Mouse (Mus musculus): Measurements from ENCODE around the gene Hip1r.
A peak's percentile ranks its signal among the peaks of the same experiment; 100 is the strongest.
"Not testable (repeated sequence)": the region's sequence is repeated elsewhere in the genome, so short reads cannot be mapped to it uniquely, and the experiment has no call there.

Gene Hip1r

DNA sequence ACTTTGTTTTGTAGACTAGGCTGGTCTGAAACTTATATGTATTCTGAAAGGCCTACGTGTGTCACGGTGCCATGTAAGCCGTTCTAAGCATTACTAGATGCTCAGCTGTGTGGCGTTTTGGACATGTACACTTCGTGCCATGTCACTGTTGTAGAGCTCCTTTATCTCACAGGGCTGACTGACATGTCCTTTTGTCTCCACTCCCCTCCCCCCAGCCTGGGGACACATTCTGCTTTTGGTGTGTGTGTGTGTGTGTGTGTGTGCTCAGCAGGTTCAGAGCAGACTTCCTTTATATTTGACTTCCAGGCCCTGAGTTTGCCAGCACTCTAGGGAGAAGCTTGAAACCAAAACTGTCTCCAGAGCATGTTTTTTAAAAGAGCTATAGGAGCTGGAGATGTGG lies 63.4 kb downstream of the Hip1r start:
- no peak for DNase-seq (ENCODE audit: low read depth)

DNA sequence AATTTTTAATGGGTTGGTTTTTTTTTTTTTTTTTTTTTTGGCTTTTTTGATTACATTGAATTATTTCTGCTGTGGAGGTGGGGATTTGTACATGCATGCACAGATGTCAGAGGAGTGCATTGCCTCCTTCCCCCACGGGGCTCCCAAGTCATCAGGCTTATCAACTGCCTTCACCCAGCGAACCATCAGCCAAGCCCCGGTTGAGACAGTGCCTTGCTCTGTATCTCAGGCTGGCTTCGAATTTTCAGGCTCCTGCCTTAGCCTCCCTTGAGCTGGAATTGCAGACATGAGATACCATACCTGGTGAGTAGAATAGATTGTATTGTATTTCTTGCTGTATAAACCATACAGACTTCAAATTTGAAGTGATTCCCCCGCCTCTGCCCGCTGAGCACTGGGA lies 66.2 kb downstream of the Hip1r start:
- DNase-seq (ENCODE audit: low read depth), result no peak

GRCm38 (mm10) chr5:124041097-124041496 lies 67.7 kb downstream of the Hip1r start:
- no peak for DNase-seq (ENCODE audit: low read depth)

DNA sequence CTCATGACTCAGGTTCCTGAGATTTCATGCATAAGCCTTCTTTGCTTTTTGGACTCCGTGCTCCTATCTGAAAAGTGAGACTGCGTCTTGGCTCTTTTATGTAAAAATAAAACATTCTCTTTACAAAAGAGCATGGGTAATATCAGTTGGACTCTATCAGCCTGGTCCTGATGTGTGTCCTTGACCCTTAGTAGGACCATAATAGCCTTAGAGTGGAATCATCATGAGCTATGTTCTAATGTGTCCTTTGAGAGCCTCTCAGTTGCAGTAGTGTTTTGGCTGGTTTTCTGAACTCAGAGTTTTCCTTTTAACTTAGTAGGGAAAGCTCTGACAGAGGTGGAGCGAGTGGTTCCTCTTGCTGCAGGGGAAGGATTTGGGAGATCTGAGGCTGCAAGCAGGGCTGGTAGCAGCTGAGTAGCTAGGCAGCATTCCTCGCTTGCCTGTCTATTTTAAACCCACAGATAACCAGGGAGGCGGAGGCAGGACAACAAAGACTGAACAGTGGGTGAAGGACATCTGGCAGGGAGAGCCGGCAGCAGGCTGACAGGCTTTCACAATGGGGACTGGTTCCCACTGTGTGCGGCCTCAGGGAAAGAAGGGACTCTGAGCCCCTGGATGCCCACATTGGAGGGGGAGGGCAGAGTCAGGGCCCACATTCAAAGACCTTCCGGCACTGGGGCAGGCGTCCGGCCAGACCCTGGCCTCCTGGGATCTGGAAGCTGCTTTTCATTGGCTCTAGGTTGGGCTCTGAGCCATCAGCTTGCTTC lies 70.0 kb downstream of the Hip1r start:
- peak; percentile 44 for DNase-seq (ENCODE audit: low read depth)

DNA sequence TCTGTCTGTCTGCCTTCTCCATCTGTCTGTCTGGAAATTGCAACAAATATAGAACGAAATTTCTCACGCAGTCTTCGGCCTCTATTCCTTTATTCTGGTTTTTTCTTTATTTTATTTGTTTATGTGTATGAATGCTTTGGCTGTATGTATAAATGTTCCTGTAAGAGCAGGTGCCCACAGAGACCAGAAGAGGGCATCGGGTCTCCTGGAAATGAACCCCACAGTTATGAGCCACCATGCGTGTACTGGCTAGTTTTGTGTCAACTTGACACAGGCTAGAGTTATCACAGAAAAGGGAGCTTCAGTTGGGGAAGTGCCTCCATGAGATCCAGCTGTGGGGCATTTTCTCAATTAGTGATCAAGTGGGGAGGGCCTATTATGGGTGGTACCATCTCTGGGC lies 70.6 kb downstream of the Hip1r start:
- DNase-seq (ENCODE audit: low read depth), result no peak

DNA sequence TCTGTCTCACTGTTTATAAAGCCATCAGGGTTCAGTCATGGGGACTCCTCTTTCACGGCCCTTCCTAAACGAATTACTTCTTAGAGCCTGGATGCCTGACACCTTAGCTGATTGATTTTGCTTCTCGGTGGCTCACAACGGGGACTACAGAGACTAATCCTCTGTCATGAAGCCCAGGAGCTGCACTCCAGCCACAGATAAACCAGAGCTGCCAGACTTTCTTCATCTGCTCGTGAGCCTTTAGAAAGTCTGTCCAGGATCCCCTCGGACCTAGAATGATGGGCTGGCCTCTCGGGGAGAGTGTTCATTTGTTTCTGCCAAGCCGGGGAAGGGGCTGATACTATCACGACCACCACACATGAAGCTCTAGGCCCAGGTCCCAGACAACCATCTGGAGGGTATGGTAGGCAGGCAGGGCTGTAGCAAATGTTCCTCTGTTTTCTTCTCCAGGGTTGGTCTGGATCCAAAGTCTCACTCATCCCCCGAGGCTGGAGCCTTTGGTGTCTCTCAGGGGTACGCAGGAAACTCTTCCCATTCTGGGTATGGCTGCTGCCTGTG lies 72.1 kb downstream of the Hip1r start:
- DNase-seq (ENCODE audit: low read depth), result no peak

GRCm38 (mm10) chr5:124046741-124047401 lies 73.4 kb downstream of the Hip1r start:
- DNase-seq (ENCODE audit: low read depth), result peak; percentile 74

- no peak for DNase-seq (ENCODE audit: low read depth)
These were observed 76.0 kb downstream of the Hip1r start for GRCm38 (mm10) chr5:124049249-124050045.

- no peak for DNase-seq (ENCODE audit: low read depth)
These were observed 76.9 kb downstream of the Hip1r start for GRCm38 (mm10) chr5:124050095-124051050.

GRCm38 (mm10) chr5:124051899-124052491 lies 78.6 kb downstream of the Hip1r start:
- DNase-seq (ENCODE audit: low read depth), result peak; percentile 66

DNA sequence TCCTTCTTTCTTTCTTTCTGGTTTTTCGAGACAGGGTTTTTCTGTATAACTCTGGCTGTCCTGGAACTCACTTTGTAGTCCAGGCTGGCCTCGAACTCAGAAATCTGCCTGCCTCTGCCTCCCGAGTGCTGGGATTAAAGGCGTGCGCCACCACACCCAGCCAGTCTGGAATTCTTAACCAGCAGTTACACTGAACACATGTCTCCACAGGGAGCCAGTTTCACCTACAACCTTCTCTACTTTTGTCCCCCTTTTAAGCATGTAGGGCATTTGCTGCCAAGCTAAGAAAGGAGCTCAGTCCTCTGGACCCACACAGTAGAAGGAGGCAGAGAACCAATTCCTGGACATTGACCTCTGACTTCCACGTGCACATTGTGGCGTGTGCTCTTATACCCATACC lies 79.2 kb downstream of the Hip1r start:
- DNase-seq (ENCODE audit: low read depth), result not testable (repeated sequence)
